Mouse (Mus musculus) CD4-positive, CD25-positive, alpha-beta regulatory T cell, adult 4 months (primary cell): ENCODE results near the gene Myb. TPM values are rescaled to one million over a fixed set of nuclear protein-coding genes. Genes with fewer than 3 reads are reported as not detected.

Experiments
- ATAC-seq: one replicate; pipeline ENCODE4 v1.8.0; 2017
- polyA plus RNA-seq, 2 experiments: library from polyadenylated mRNA; unstranded; fragments of 100-300 nt; shearing (Covaris generic); gene quantifications; one replicate each; pipeline ENCODE4 v1.2.1; 2017

Myb gene
- polyA plus RNA-seq, 2 experiments from 2014 or later = 6.6 to 7.6 TPM

DNA sequence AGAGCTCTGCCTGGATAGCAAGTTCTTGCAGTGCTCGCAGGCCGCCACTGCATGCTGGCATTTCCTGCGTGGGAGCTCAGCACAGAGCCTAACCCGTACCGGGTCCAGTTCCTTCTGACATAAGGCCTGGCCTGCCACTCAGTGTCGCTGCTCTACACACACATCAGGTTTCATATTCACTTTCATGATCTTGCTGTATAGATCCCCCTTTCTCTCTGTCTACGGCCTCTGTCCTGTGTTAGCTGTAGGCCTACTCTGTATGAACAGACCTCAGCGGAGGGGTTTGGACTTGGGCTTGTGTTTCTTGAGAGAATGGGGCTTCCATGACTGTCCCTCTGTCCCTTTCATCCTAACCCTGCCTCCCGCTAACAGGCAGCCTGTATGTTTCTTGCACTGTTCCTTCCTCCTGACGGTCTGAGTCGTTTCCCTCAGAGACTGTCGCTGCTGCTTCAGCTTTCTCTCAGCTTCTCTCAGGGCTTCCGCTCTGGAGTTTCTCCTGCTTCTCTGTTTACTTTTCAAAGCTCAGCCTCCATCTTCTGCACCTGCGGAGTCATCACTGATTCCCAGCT, 83.5 kb downstream of the Myb start:
- peak; percentile 97 for ATAC-seq

- peak; percentile 9 for ATAC-seq
Observed at GRCm38 (mm10) chr10:21076731-21077130, 84.1 kb downstream of the Myb start.

GRCm38 (mm10) chr10:21076137-21076536, 84.6 kb downstream of the Myb start:
- ATAC-seq = no peak

Other genes with a start within 250 kb of the Myb start
- gene Ahi1, start 208.4 kb downstream of the Myb start, polyA plus RNA-seq = 1 to 10 TPM; 9.1 to 9.4 TPM
- gene Hbs1l, start 135.0 kb upstream of the Myb start, polyA plus RNA-seq = 100 to 1,000 TPM; 134 to 140 TPM
- gene Aldh8a1, start 216.3 kb upstream of the Myb start, polyA plus RNA-seq = not detected